Mouse (Mus musculus): ENCODE measurements around the gene Tfip11.

DNA sequence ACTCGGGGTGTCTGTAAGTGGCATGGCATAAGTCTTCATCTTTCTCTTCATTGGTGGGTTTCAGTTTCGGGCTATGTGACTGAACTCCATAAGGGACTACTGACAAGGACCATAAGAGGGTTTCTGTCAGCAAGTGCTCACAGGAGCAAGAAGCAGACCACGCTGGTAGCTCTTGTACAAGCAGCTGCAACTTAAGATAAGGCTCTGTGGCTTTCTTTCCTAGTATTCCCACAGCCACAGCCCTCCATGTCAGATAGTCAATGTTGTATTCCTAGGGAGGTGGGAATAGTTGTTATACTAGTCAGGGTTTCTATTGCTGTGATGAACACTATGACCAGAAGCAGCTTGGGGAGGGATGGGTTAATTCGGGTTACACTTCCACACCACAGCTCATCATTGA, 33.4 kb downstream of the Tfip11 start:
- no peak for TF ChIP-seq CTCF (IDR thresholded peaks at IDR 0.05; ENCODE audit: low read depth, low read length)
- no peak for TF ChIP-seq POLR2A (IDR thresholded peaks at IDR 0.05; ENCODE audit: extremely low read depth, insufficient read depth, low read length)
